Mouse (Mus musculus): Measurements from ENCODE around the gene Alkbh3. TPM values are rescaled to one million over a fixed set of nuclear protein-coding genes. Genes with fewer than 3 reads are reported as not detected.

Gene Alkbh3
- polyA plus RNA-seq, 1 experiment, result 31.3 TPM

GRCm38 (mm10) chr2:93963802-93964201 is 46.8 kb downstream of the Alkbh3 start:
- Histone ChIP-seq H3K27me3 (ENCODE audit: control insufficient read depth, insufficient read depth, low read length, poor library complexity, severe bottlenecking) (no peaks in the 10 kb centered on the region), H3K9ac (ENCODE audit: low read depth, poor library complexity, severe bottlenecking) (no peak overlapping the region), H3K9me3 (replicated peaks; ENCODE audit: control insufficient read depth, insufficient read depth, low read length, poor library complexity, severe bottlenecking) (no peaks in the 10 kb centered on the region), H3K36me3 (ENCODE audit: control insufficient read depth, insufficient read depth, low read length, poor library complexity, severe bottlenecking) (no peaks in the 10 kb centered on the region), H3K4me3 (ENCODE audit: low read depth, low read length) (no peak overlapping the region), H3K4me1 (ENCODE audit: control insufficient read depth, insufficient read depth, low read length) (no peaks in the 10 kb centered on the region), H3K27ac (ENCODE audit: insufficient read depth, low read length) (no peak overlapping the region)
- TF ChIP-seq CTCF (IDR thresholded peaks at IDR 0.05; ENCODE audit: low read depth, low read length), result no peak
- no peak for TF ChIP-seq POLR2A (IDR thresholded peaks at IDR 0.05; ENCODE audit: insufficient read depth, low read length)
- no peak for TF ChIP-seq EP300 (IDR thresholded peaks at IDR 0.05; ENCODE audit: insufficient read depth, low read depth, low read length)

- no peak overlapping the region for H3K27ac ChIP-seq (ENCODE audit: insufficient read depth, low read length)
- peaks cover 9% of the 10 kb centered on the region for H3K27me3 ChIP-seq (ENCODE audit: control insufficient read depth, insufficient read depth, low read length, poor library complexity, severe bottlenecking)
- no peak overlapping the region for H3K4me3 ChIP-seq (ENCODE audit: low read depth, low read length)
- no peak overlapping the region for H3K9ac ChIP-seq (ENCODE audit: low read depth, poor library complexity, severe bottlenecking)
- TF ChIP-seq EP300 (IDR thresholded peaks at IDR 0.05; ENCODE audit: insufficient read depth, low read depth, low read length) (no peak), CTCF (IDR thresholded peaks at IDR 0.05; ENCODE audit: low read depth, low read length) (no peak), POLR2A (IDR thresholded peaks at IDR 0.05; ENCODE audit: insufficient read depth, low read length) (no peak)
- H3K4me1 ChIP-seq (ENCODE audit: control insufficient read depth, insufficient read depth, low read length), result no peaks in the 10 kb centered on the region
- no peaks in the 10 kb centered on the region for H3K36me3 ChIP-seq (ENCODE audit: control insufficient read depth, insufficient read depth, low read length, poor library complexity, severe bottlenecking)
- H3K9me3 ChIP-seq (replicated peaks; ENCODE audit: control insufficient read depth, insufficient read depth, low read length, poor library complexity, severe bottlenecking), result no peaks in the 10 kb centered on the region
Observed at GRCm38 (mm10) chr2:93961716-93962115, 48.9 kb downstream of the Alkbh3 start.

- no peaks in the 10 kb centered on the region for H3K4me1 ChIP-seq (ENCODE audit: control insufficient read depth, insufficient read depth, low read length)
- TF ChIP-seq CTCF (IDR thresholded peaks at IDR 0.05; ENCODE audit: low read depth, low read length), result no peak
- TF ChIP-seq POLR2A (IDR thresholded peaks at IDR 0.05; ENCODE audit: insufficient read depth, low read length), result no peak
- TF ChIP-seq EP300 (IDR thresholded peaks at IDR 0.05; ENCODE audit: insufficient read depth, low read depth, low read length), result no peak
- no peak overlapping the region for H3K9ac ChIP-seq (ENCODE audit: low read depth, poor library complexity, severe bottlenecking)
- H3K4me3 ChIP-seq (ENCODE audit: low read depth, low read length), result no peak overlapping the region
- H3K27ac ChIP-seq (ENCODE audit: insufficient read depth, low read length), result no peak overlapping the region
- H3K27me3 ChIP-seq (ENCODE audit: control insufficient read depth, insufficient read depth, low read length, poor library complexity, severe bottlenecking), result peaks cover 21% of the 10 kb centered on the region
- no peaks in the 10 kb centered on the region for H3K9me3 ChIP-seq (replicated peaks; ENCODE audit: control insufficient read depth, insufficient read depth, low read length, poor library complexity, severe bottlenecking)
- H3K36me3 ChIP-seq (ENCODE audit: control insufficient read depth, insufficient read depth, low read length, poor library complexity, severe bottlenecking), result no peaks in the 10 kb centered on the region
Observed at GRCm38 (mm10) chr2:93959346-93959745, 51.3 kb downstream of the Alkbh3 start.

- H3K9ac ChIP-seq (ENCODE audit: low read depth, poor library complexity, severe bottlenecking), result no peak overlapping the region
- no peak overlapping the region for H3K27ac ChIP-seq (ENCODE audit: insufficient read depth, low read length)
- H3K27me3 ChIP-seq (ENCODE audit: control insufficient read depth, insufficient read depth, low read length, poor library complexity, severe bottlenecking), result peaks cover 21% of the 10 kb centered on the region
- TF ChIP-seq POLR2A (IDR thresholded peaks at IDR 0.05; ENCODE audit: insufficient read depth, low read length), result no peak
- H3K9me3 ChIP-seq (replicated peaks; ENCODE audit: control insufficient read depth, insufficient read depth, low read length, poor library complexity, severe bottlenecking), result no peaks in the 10 kb centered on the region
- no peaks in the 10 kb centered on the region for H3K4me1 ChIP-seq (ENCODE audit: control insufficient read depth, insufficient read depth, low read length)
- no peaks in the 10 kb centered on the region for H3K36me3 ChIP-seq (ENCODE audit: control insufficient read depth, insufficient read depth, low read length, poor library complexity, severe bottlenecking)
- H3K4me3 ChIP-seq (ENCODE audit: low read depth, low read length), result no peak overlapping the region
Observed at GRCm38 (mm10) chr2:93958216-93958615, 52.4 kb downstream of the Alkbh3 start.

- peaks cover 21% of the 10 kb centered on the region for H3K27me3 ChIP-seq (ENCODE audit: control insufficient read depth, insufficient read depth, low read length, poor library complexity, severe bottlenecking)
Observed at GRCm38 (mm10) chr2:93957785-93958175, 52.8 kb downstream of the Alkbh3 start.

GRCm38 (mm10) chr2:93956908-93957784 is 53.5 kb downstream of the Alkbh3 start, which contains the start of gene Gm13889:
Gene Gm13889 (minus strand): TSS chr2:93957201.
- peak within 1 kb of the TSS; percentile 11; the same call in 1 of the 2 replicates for H3K9ac ChIP-seq (ENCODE audit: low read depth, poor library complexity, severe bottlenecking)
- H3K27ac ChIP-seq (ENCODE audit: insufficient read depth, low read length), result no peak within 1 kb of the TSS
- H3K4me3 ChIP-seq (ENCODE audit: low read depth, low read length), result peak within 1 kb of the TSS; percentile 55
- TF ChIP-seq POLR2A (IDR thresholded peaks at IDR 0.05; ENCODE audit: insufficient read depth, low read length), result no peak
- no peaks in the 10 kb centered on the region for H3K9me3 ChIP-seq (replicated peaks; ENCODE audit: control insufficient read depth, insufficient read depth, low read length, poor library complexity, severe bottlenecking)
- H3K27me3 ChIP-seq (ENCODE audit: control insufficient read depth, insufficient read depth, low read length, poor library complexity, severe bottlenecking), result peaks cover 21% of the 10 kb centered on the region
- no peaks in the 10 kb centered on the region for H3K4me1 ChIP-seq (ENCODE audit: control insufficient read depth, insufficient read depth, low read length)
- no peaks in the 10 kb centered on the region for H3K36me3 ChIP-seq (ENCODE audit: control insufficient read depth, insufficient read depth, low read length, poor library complexity, severe bottlenecking)

More at GRCm38 (mm10) chr2:93957785-93958175, 52.8 kb downstream of the Alkbh3 start:
- H3K4me3 ChIP-seq (ENCODE audit: low read depth, low read length), result no peak overlapping the region
- H3K9me3 ChIP-seq (replicated peaks; ENCODE audit: control insufficient read depth, insufficient read depth, low read length, poor library complexity, severe bottlenecking), result no peaks in the 10 kb centered on the region
- no peaks in the 10 kb centered on the region for H3K4me1 ChIP-seq (ENCODE audit: control insufficient read depth, insufficient read depth, low read length)
- no peaks in the 10 kb centered on the region for H3K36me3 ChIP-seq (ENCODE audit: control insufficient read depth, insufficient read depth, low read length, poor library complexity, severe bottlenecking)
- no peak overlapping the region for H3K9ac ChIP-seq (ENCODE audit: low read depth, poor library complexity, severe bottlenecking)
- no peak overlapping the region for H3K27ac ChIP-seq (ENCODE audit: insufficient read depth, low read length)
- TF ChIP-seq EP300 (IDR thresholded peaks at IDR 0.05; ENCODE audit: insufficient read depth, low read depth, low read length), result no peak
- TF ChIP-seq POLR2A (IDR thresholded peaks at IDR 0.05; ENCODE audit: insufficient read depth, low read length), result no peak
- TF ChIP-seq CTCF (IDR thresholded peaks at IDR 0.05; ENCODE audit: low read depth, low read length), result no peak
